Mouse (Mus musculus) MEL (cell line): ENCODE results near the gene Camk2b.

ENCODE experiments used
- CTCF ChIP-seq, 3 experiments: IDR thresholded peaks in 2 of 3; conservative IDR thresholded peaks in 1 of 3; 2 replicates each; pipeline ENCODE4 v1.5.1; 2011 to 2012; ENCODE audit warnings: low read length in 3 of 3, low read depth in 2 of 3, mild to moderate bottlenecking in 2 of 3, improper control_type of control experiment in 1 of 3, inconsistent platforms in 1 of 3, mixed read lengths in 1 of 3, moderate library complexity in 1 of 3; ENCODE audit not compliant: control insufficient read depth in 1 of 3, insufficient read depth in 1 of 3, poor library complexity in 1 of 3, severe bottlenecking in 1 of 3
- GATA1 ChIP-seq: IDR thresholded peaks from 2 replicates; pipeline ENCODE4 v1.6.1; 2011; ENCODE audit warnings: low read depth, low read length, improper control_type of control experiment
- MAFK ChIP-seq: IDR thresholded peaks from 2 replicates; pipeline ENCODE4 v1.6.1; 2011; ENCODE audit warnings: low read depth, mild to moderate bottlenecking, low read length, improper control_type of control experiment, borderline replicate concordance
- MEF2A ChIP-seq: IDR thresholded peaks from 2 replicates; pipeline ENCODE4 v1.6.1; 2014; ENCODE audit warnings: low read depth, mild to moderate bottlenecking, inconsistent platforms, low read length, improper control_type of control experiment; ENCODE audit not compliant: poor library complexity, insufficient replicate concordance, severe bottlenecking; ENCODE audit errors: extremely low read depth
- POLR2A ChIP-seq, 2 experiments: IDR thresholded peaks; 2 replicates each; pipeline ENCODE4 v1.6.1; 2011 to 2012; ENCODE audit warnings: low read length in 2 of 2, mild to moderate bottlenecking in 2 of 2, control low read depth in 1 of 2, improper control_type of control experiment in 1 of 2, low read depth in 1 of 2, moderate library complexity in 1 of 2; ENCODE audit not compliant: control insufficient read depth in 1 of 2, insufficient read depth in 1 of 2, poor library complexity in 1 of 2
- TBP ChIP-seq: IDR thresholded peaks from 2 replicates; pipeline ENCODE4 v1.8.0; 2011; ENCODE audit warnings: low read depth, low read length, improper control_type of control experiment
- ZKSCAN1 ChIP-seq: IDR thresholded peaks from 2 replicates; pipeline ENCODE4 v1.6.1; 2012; ENCODE audit warnings: low read depth, mild to moderate bottlenecking, inconsistent platforms, low read length, improper control_type of control experiment, moderate library complexity
- ZMIZ1 ChIP-seq: IDR thresholded peaks from 2 replicates; pipeline ENCODE4 v1.6.1; 2012; ENCODE audit warnings: low read depth, mild to moderate bottlenecking, inconsistent platforms, low read length, improper control_type of control experiment, moderate library complexity
- ZNF384 ChIP-seq: IDR thresholded peaks from 2 replicates; pipeline ENCODE4 v1.6.1; 2012; ENCODE audit warnings: low read depth, mild to moderate bottlenecking, inconsistent platforms, low read length, improper control_type of control experiment

GRCm38 (mm10) chr11:6020360-6020759, 45.8 kb downstream of the Camk2b start:
- TF ChIP-seq CTCF (IDR thresholded peaks at IDR 0.05 in 2 of 3, conservative IDR thresholded peaks at IDR 0.05 in 1 of 3; ENCODE audit: control insufficient read depth in 1 of 3, insufficient read depth in 1 of 3, low read depth in 2 of 3, low read length in 3 of 3, poor library complexity in 1 of 3, severe bottlenecking in 1 of 3): no peak
- TF ChIP-seq MAFK: no peak
- no peak for TF ChIP-seq POLR2A (IDR thresholded peaks at IDR 0.05; ENCODE audit: control insufficient read depth in 1 of 2, insufficient read depth in 1 of 2, low read depth in 1 of 2, low read length in 2 of 2, poor library complexity in 1 of 2)
- TF ChIP-seq ZNF384: no peak
- no peak for TF ChIP-seq TBP
- no peak for TF ChIP-seq ZMIZ1
- TF ChIP-seq MEF2A: no peak
- no peak for TF ChIP-seq ZKSCAN1
- TF ChIP-seq GATA1: no peak
